Mouse (Mus musculus) kidney, embryonic 16.5 days (tissue): ENCODE measurements around the gene Tmtc2. TPM values are rescaled to one million over a fixed set of nuclear protein-coding genes. Genes with fewer than 3 reads are reported as not detected.
"Not testable (repeated sequence)": the region's sequence is repeated elsewhere in the genome, so short reads cannot be mapped to it uniquely, and the experiment has no call there.

Source experiments
- ATAC-seq: fragments of 200-750 bp; cut with Nextera tagmentation; 2 replicates; pipeline ENCODE4 v1.8.0; 2017; ENCODE audit warnings: moderate TSS enrichment; ENCODE audit not compliant: low FRiP score, low TSS enrichment
- H3K27ac ChIP-seq: fragments of 300-500 bp; sonication (generic); 2 replicates; pipeline ENCODE4 v1.5.1; 2014; ENCODE audit warnings: low read length
- H3K27me3 ChIP-seq: fragments of 300-500 bp; sonication (generic); 2 replicates; pipeline ENCODE4 v1.6.1; 2014; ENCODE audit warnings: low read length, control low read depth, mixed read lengths; ENCODE audit not compliant: insufficient read depth
- H3K36me3 ChIP-seq: fragments of 300-500 bp; sonication (generic); 2 replicates; pipeline ENCODE4 v1.6.1; 2014; ENCODE audit warnings: low read length, control low read depth, mixed read lengths; ENCODE audit not compliant: insufficient read depth
- H3K4me1 ChIP-seq: fragments of 300-500 bp; sonication (generic); 2 replicates; pipeline ENCODE4 v1.6.1; 2014; ENCODE audit warnings: low read length, control low read depth, mixed read lengths; ENCODE audit not compliant: insufficient read depth
- H3K4me2 ChIP-seq: fragments of 300-500 bp; sonication (generic); replicated peaks from 2 replicates; pipeline ENCODE4 v1.6.1; 2014; ENCODE audit warnings: low read depth, low read length
- H3K4me3 ChIP-seq: fragments of 300-500 bp; sonication (generic); 2 replicates; pipeline ENCODE4 v1.5.1; 2014; ENCODE audit warnings: mild to moderate bottlenecking, low read length
- H3K9ac ChIP-seq: fragments of 300-500 bp; sonication (generic); replicated peaks from 2 replicates; pipeline ENCODE4 v1.6.1; 2014; ENCODE audit warnings: low read length
- H3K9me3 ChIP-seq: fragments of 300-500 bp; sonication (generic); 2 replicates; pipeline ENCODE4 v1.6.1; 2016; ENCODE audit warnings: low read length, control low read depth
- WGBS: fragments of 180-500 bp; shearing (Covaris S2); extraction: QIAGEN DNeasy Blood & Tissue Kit; methylation state at CpG from one replicate; pipeline ENCODE4 v1.1.7; 2014; 5-methylcytosine and 5-hydroxymethylcytosine counted together
- polyA plus RNA-seq: library from polyadenylated mRNA; unstranded; fragments of >200 nt; fragmentation: Nextera tagmentation; extraction: Ambion mirVana; gene quantifications from 2 replicates; pipeline ENCODE4 v1.2.1, GENCODE M21; 2015

Gene Tmtc2
- polyA plus RNA-seq, 1 experiment from 2014 or later: 7.8 TPM

DNA sequence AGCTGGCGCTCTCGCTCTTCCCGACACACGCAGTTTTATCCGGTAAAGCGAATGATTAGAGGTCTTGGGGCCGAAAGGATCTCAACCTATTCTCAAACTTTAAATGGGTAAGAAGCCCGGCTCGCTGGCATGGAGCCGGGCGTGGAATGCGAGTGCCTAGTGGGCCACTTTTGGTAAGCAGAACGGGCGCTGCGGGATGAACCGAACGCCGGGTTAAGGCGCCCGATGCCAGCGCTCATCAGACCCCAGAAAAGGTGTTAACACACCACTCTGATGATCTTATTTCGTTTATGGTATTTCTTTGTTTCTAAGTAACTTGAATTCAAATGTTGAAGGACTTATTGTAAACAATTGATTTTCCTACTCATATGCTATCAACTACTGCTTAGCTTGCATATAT lies 336.0 kb downstream of the Tmtc2 start:
- not testable (repeated sequence) for H3K27me3 ChIP-seq, ATAC-seq
- 83% methylated on average over 22 of the region's 22 CpGs for WGBS

DNA sequence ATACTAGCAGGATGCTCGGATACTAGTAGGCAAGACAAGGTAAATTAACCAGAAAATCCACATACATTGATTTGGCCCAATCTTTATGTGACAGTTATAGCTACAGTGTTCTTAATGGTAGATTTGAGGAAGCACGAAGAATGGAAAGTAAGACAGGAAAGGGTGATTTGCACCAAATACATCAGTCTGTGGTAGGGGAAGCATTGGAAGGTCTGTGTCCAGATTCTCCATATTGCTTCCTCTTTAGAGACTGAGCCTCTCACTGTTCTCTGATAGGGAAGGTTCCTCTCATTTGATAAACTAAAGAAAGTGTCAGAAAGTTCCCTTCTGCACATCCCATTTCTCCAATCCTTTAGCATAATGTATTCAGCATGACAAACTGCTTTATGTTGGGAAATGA lies 341.4 kb downstream of the Tmtc2 start:
- Histone ChIP-seq H3K27me3 (no peaks in the 10 kb centered on the region), H3K4me1 (no peaks in the 10 kb centered on the region), H3K27ac (no peak overlapping the region), H3K4me2 (no peak overlapping the region), H3K9ac (no peak overlapping the region), H3K9me3 (no peaks in the 10 kb centered on the region), H3K4me3 (no peak overlapping the region), H3K36me3 (no peaks in the 10 kb centered on the region)
- ATAC-seq: no peak
- 94% methylated on average over 2 of the region's 2 CpGs for WGBS

More for the DNA sequence above, 336.0 kb downstream of the Tmtc2 start:
- H3K27ac ChIP-seq, H3K9ac ChIP-seq, H3K36me3 ChIP-seq, H3K4me1 ChIP-seq, H3K4me3 ChIP-seq, H3K4me2 ChIP-seq, H3K9me3 ChIP-seq: not testable (repeated sequence)

DNA sequence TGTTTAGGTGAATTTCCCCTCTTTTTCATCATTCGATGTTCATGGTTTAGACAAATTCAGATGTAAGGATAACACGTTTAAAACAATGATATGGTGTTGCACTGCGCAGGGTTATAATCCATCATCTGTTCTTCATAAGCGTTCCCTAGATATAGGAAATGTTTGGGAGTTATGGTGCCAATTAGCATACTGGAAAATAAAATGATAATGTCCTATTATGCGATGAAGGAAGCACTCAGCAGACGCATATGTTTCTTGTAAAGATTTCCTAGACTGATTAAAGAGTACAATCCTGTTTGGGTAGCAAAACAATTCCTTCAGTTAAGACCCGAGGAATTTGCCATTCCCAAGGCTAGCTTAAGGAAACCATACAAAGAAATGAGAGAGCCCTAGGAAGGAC lies 343.8 kb downstream of the Tmtc2 start:
- ATAC-seq: no peak
- Histone ChIP-seq H3K36me3 (no peaks in the 10 kb centered on the region), H3K4me1 (no peaks in the 10 kb centered on the region), H3K27ac (no peak overlapping the region), H3K4me2 (no peak overlapping the region), H3K4me3 (no peak overlapping the region), H3K9ac (no peak overlapping the region), H3K27me3 (no peaks in the 10 kb centered on the region), H3K9me3 (no peaks in the 10 kb centered on the region)
- 86% methylated on average over 7 of the region's 7 CpGs for WGBS

DNA sequence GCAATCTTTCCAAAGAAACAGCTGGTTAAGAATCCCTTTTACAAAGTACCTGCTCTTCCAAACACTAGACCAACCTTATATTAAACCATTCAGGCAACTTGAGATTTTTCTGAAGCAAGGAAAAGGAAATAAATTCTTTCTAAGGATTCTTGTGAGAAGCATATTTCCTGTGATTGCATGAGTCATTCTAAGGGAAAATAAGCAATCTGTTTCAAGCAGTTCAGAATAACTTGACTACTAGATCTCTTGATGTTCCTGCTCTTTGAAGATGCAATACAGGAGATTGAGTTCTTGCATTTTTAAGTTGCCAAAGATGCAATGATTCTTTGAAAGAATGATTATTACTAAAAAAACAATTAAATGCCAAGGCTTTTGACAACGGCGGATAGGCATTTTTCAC lies 345.6 kb downstream of the Tmtc2 start:
- no peaks in the 10 kb centered on the region for H3K27me3 ChIP-seq
- H3K9ac ChIP-seq: no peak overlapping the region
- H3K4me1 ChIP-seq: no peaks in the 10 kb centered on the region
- H3K36me3 ChIP-seq: no peaks in the 10 kb centered on the region
- no peak overlapping the region for H3K4me3 ChIP-seq
- ATAC-seq: no peak
- no peaks in the 10 kb centered on the region for H3K9me3 ChIP-seq
- H3K4me2 ChIP-seq: no peak overlapping the region
- H3K27ac ChIP-seq: no peak overlapping the region
- WGBS: 87% methylated on average over 2 of the region's 2 CpGs

DNA sequence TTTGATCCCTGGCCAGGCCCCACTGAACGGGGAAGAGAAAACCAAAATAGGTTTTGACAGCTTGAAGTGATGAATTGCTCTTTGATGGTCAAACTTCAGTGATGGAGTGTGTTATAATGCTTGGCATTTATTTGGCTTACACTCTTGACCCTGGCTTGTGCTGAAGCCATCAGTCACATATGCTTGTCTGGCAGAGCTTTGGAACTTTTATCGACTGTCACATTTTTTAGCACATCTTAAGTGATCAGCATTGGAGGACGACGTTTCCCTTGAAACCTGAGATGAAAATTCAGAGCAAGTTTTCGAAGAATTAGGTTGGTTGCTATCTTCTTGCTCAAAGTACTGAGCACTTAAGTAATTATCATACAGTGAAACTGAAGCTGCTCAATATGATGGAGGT lies 346.6 kb downstream of the Tmtc2 start:
- Histone ChIP-seq H3K27ac (no peak overlapping the region), H3K36me3 (no peaks in the 10 kb centered on the region), H3K4me2 (no peak overlapping the region), H3K9ac (no peak overlapping the region), H3K4me3 (no peak overlapping the region), H3K9me3 (no peaks in the 10 kb centered on the region), H3K27me3 (no peaks in the 10 kb centered on the region), H3K4me1 (no peaks in the 10 kb centered on the region)
- WGBS: 25% methylated on average over 5 of the region's 5 CpGs
- ATAC-seq: no peak

DNA sequence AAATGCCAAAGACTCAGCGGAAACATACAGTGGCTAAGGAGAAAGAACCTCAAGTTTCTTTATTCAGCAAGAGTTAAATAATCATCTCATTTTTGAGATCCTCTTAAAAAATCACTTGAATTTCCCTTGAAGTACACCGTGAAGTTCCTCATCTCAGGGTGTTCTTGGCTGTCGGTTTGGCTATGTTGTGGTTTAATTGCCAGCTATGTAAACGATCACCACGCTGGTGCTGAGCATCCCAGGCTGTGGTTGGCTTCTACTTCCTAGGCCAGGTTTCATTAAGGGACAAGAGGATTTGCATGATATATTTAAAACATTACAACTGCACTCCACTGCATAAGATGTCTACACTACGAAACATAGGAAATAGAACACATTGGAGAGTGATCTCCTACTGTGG lies 348.5 kb downstream of the Tmtc2 start:
- no peaks in the 10 kb centered on the region for H3K9me3 ChIP-seq
- no peak overlapping the region for H3K4me3 ChIP-seq
- H3K27ac ChIP-seq: no peak overlapping the region
- no peak overlapping the region for H3K4me2 ChIP-seq
- no peaks in the 10 kb centered on the region for H3K36me3 ChIP-seq
- no peak for ATAC-seq
- H3K27me3 ChIP-seq: no peaks in the 10 kb centered on the region
- H3K9ac ChIP-seq: no peak overlapping the region
- WGBS: 76% methylated on average over 6 of the region's 6 CpGs
- H3K4me1 ChIP-seq: no peaks in the 10 kb centered on the region

DNA sequence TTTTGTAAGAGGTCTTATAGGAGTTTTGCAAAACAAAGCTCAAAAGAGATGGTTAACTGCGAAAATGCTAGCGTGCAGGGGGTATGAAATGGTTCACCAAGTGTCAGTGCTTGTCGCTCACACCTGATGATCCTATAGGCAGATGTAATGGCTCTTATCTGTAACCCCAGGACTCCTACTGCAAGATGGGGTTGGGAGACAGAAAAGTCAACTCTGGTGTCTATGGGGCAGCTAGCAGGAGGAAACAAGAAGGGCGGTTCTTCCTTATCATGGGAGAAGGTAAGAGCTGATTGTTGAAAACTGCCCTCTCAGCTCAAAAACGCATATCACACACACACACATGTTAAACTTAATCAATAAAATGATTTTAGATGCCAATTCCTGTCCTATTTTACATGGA lies 351.3 kb downstream of the Tmtc2 start:
- WGBS: 92% methylated on average over 5 of the region's 5 CpGs
- H3K4me3 ChIP-seq: no peak overlapping the region
- H3K9ac ChIP-seq: no peak overlapping the region
- H3K27me3 ChIP-seq: no peaks in the 10 kb centered on the region
- H3K9me3 ChIP-seq: no peaks in the 10 kb centered on the region
- no peak for ATAC-seq
- no peak overlapping the region for H3K4me2 ChIP-seq
- no peaks in the 10 kb centered on the region for H3K4me1 ChIP-seq
- no peaks in the 10 kb centered on the region for H3K36me3 ChIP-seq
- no peak overlapping the region for H3K27ac ChIP-seq

DNA sequence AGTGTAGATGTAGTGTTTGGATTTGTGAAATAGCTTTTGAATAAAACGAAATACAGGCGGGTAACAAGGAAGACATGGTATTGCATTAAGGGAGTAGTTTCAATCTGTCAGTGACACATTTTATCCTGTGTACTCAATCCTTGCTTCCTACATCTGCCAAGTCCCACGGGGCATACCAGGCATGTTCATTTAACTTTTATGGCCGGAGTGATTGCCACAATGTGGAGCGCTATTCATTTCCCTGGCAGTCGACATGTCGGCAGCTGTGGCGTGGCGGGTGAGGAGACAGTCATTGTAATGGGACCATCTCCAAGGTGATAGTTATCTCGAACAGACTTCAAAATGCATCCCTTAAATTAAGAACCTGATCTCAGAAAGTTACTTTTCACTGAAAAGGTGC lies 372.8 kb downstream of the Tmtc2 start:
- Histone ChIP-seq H3K4me1 (no peaks in the 10 kb centered on the region), H3K9me3 (no peaks in the 10 kb centered on the region), H3K4me2 (no peak overlapping the region), H3K9ac (no peak overlapping the region), H3K36me3 (no peaks in the 10 kb centered on the region), H3K27me3 (no peaks in the 10 kb centered on the region), H3K4me3 (no peak overlapping the region), H3K27ac (no peak overlapping the region)
- WGBS: 81% methylated on average over 10 of the region's 10 CpGs
- ATAC-seq: no peak

DNA sequence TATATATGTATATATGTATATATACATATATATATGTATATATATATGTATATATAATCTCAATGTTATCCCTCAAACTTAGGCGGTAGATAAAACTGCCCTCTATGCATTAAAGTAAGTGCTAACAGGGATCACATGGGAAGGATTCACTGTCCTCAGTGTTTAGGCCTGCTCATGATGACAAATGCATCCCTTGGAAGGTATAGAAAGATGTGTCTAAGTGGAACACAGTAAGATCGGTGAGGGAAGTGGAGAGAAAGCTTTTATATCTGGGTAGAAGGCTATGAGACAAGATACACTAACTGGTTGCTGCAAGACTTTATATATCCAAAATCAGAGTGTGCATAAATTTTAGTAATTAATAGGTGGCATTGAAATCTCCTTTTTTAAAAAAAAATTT lies 373.6 kb downstream of the Tmtc2 start:
- Histone ChIP-seq H3K4me3 (no peak overlapping the region), H3K4me1 (no peaks in the 10 kb centered on the region), H3K9ac (no peak overlapping the region), H3K27ac (no peak overlapping the region), H3K36me3 (no peaks in the 10 kb centered on the region), H3K9me3 (no peaks in the 10 kb centered on the region), H3K27me3 (no peaks in the 10 kb centered on the region), H3K4me2 (no peak overlapping the region)
- 82% methylated on average over 2 of the region's 2 CpGs for WGBS
- ATAC-seq: no peak

DNA sequence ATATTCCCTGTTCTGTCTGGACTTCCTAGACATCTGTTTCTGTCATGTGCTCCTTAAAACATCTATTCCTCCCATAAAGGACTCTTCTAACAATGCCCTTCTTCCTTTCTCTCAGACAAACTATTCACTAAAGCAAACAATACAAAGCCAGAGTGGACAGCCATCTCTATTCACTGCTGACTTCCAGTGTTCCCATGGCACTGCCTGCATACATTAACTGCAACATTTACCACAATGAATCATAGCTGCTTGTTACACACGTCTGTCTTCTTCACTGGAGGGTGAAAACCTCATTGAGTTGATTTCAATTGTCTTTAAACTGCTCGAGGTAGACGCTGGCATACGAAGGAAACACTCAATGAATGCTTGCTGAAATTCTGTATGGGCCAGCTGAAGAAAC lies 374.2 kb downstream of the Tmtc2 start:
- Histone ChIP-seq H3K9me3 (no peaks in the 10 kb centered on the region), H3K27me3 (no peaks in the 10 kb centered on the region), H3K9ac (no peak overlapping the region), H3K4me1 (no peaks in the 10 kb centered on the region), H3K27ac (no peak overlapping the region), H3K4me3 (no peak overlapping the region), H3K4me2 (no peak overlapping the region), H3K36me3 (no peaks in the 10 kb centered on the region)
- 45% methylated on average over 4 of the region's 4 CpGs for WGBS
- ATAC-seq: no peak

DNA sequence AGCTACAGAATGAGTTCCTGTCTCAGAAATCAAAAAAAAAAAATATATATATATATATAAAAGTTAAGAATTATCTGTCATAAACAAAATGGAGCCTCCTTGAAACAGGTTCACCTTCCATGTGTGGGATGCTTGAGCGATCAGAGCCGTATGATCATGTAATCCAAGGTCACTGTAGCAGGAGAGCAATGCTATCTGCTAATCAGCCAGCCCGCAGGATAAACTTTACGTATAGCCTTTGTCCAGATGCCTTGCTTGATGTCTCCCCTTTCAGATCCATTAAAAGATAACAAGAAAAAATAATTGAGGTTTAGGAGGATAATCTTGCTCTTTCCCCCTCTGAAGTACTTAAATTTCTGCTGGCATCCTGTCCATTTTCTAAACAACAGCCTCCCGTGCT lies 374.7 kb downstream of the Tmtc2 start:
- no peak overlapping the region for H3K4me3 ChIP-seq
- ATAC-seq: no peak
- H3K27me3 ChIP-seq: no peaks in the 10 kb centered on the region
- H3K4me2 ChIP-seq: no peak overlapping the region
- 49% methylated on average over 5 of the region's 5 CpGs for WGBS
- H3K4me1 ChIP-seq: no peaks in the 10 kb centered on the region
- no peak overlapping the region for H3K9ac ChIP-seq
- H3K9me3 ChIP-seq: no peaks in the 10 kb centered on the region
- no peaks in the 10 kb centered on the region for H3K36me3 ChIP-seq
- H3K27ac ChIP-seq: no peak overlapping the region
